Mouse (Mus musculus) kidney, postnatal 4 days (tissue): ENCODE results near the gene Cyp2d11.
"Not testable (repeated sequence)": the region's sequence is repeated elsewhere in the genome, so short reads cannot be mapped to it uniquely, and the experiment has no call there.

Source experiments
- DNase-seq, 2 experiments: peaks; one replicate each; pipeline ENCODE4 v3.0.0; 2021; ENCODE audit warnings: mixed read lengths in 2 of 2

The Cyp2d11 gene

GRCm38 (mm10) chr15:82379871-82380713 lies 13.7 kb downstream of the Cyp2d11 start, which contains the start of gene Cyp2d22:
Cyp2d22 (minus strand) TSS chr15:82380260.
- peak; percentile 64 to 76 for DNase-seq

GRCm38 (mm10) chr15:82379511-82379870 lies 14.3 kb downstream of the Cyp2d11 start:
- no peak for DNase-seq

- peak in 1 of 2 experiments; percentile 26 for DNase-seq
Measured at GRCm38 (mm10) chr15:82378261-82379180, 15.3 kb downstream of the Cyp2d11 start.

GRCm38 (mm10) chr15:82377701-82378100 lies 16.1 kb downstream of the Cyp2d11 start:
- DNase-seq, result no peak

GRCm38 (mm10) chr15:82376393-82377138 lies 17.3 kb downstream of the Cyp2d11 start:
- peak in 1 of 2 experiments; percentile 65 for DNase-seq

- no peak for DNase-seq
Measured at GRCm38 (mm10) chr15:82375855-82376254, 18.0 kb downstream of the Cyp2d11 start.

GRCm38 (mm10) chr15:82374437-82374836 lies 19.4 kb downstream of the Cyp2d11 start:
- no peak for DNase-seq

GRCm38 (mm10) chr15:82372991-82373390 lies 20.8 kb downstream of the Cyp2d11 start:
- peak in 1 of 2 experiments; percentile 1 for DNase-seq

- no peak for DNase-seq
Measured at GRCm38 (mm10) chr15:82372446-82372845, 21.4 kb downstream of the Cyp2d11 start.

GRCm38 (mm10) chr15:82368851-82369250 lies 25.0 kb downstream of the Cyp2d11 start:
- no peak for DNase-seq

GRCm38 (mm10) chr15:82368146-82368545 lies 25.7 kb downstream of the Cyp2d11 start:
- peak in 1 of 2 experiments; percentile 0 for DNase-seq

GRCm38 (mm10) chr15:82364561-82364960 lies 29.3 kb downstream of the Cyp2d11 start:
- peak in 1 of 2 experiments; percentile 11 for DNase-seq

GRCm38 (mm10) chr15:82363801-82364200 lies 30.0 kb downstream of the Cyp2d11 start:
- DNase-seq, result not testable (repeated sequence)

GRCm38 (mm10) chr15:82362234-82362633 lies 31.6 kb downstream of the Cyp2d11 start:
- DNase-seq, result peak in 1 of 2 experiments; percentile 46

GRCm38 (mm10) chr15:82361459-82362018 lies 32.3 kb downstream of the Cyp2d11 start:
- peak; percentile 7 to 66 for DNase-seq

- peak in 1 of 2 experiments; percentile 57 for DNase-seq
Measured at GRCm38 (mm10) chr15:82358431-82359260, 35.2 kb downstream of the Cyp2d11 start.

GRCm38 (mm10) chr15:82354126-82354945 lies 39.5 kb downstream of the Cyp2d11 start, which contains the start of gene Ndufa6:
Ndufa6 (minus strand) TSS chr15:82354322.
- DNase-seq, result peak; percentile 98

GRCm38 (mm10) chr15:82353745-82354113 lies 40.1 kb downstream of the Cyp2d11 start:
- DNase-seq, result no peak

GRCm38 (mm10) chr15:82353078-82353744 lies 40.6 kb downstream of the Cyp2d11 start:
- DNase-seq, result no peak

GRCm38 (mm10) chr15:82351480-82351879 lies 42.3 kb downstream of the Cyp2d11 start:
- no peak for DNase-seq
